Mouse (Mus musculus): ENCODE results near the gene Timm10b. TPM values are rescaled to one million over a fixed set of nuclear protein-coding genes. Genes with fewer than 3 reads are reported as not detected.

Gene Timm10b
- polyA plus RNA-seq, 1 experiment from 2014 or later, result 151 TPM

DNA sequence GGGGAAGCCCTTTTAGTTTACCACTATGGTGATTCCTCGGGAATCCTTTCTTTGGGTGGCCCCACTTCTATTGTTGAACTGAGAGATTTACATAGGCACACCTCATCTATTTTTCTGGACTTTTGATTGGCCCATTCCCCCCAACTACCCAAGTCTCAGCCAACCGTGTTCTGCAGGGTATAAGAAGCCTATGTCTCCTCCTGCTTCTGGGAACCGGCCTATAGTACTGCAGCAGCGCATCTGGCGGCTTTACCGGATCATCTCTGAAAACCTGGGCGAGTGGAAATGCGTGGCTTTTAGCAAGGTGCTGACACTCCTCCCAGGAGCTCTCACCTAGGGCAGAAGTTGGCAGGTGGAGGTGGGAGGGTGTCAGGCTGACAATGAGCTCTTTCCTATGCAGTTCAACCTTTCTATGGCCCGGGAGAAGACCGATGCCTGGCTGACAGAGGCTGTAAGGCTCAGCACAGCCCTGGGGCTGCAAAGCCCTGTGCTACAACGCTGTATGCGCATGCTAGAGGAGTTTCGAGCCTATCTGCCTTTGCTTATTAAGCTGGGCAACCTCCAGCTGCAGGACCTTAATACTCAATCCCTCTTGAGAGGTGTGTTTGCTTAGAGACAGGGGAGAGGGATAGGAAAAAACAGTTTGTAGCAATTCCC, 45.8 kb downstream of the Timm10b start:
- no peak overlapping the region for H3K4me3 ChIP-seq (ENCODE audit: low read depth, low read length)
- H3K9ac ChIP-seq (ENCODE audit: low read length), result 0 out of 2 replicates have a peak overlapping the region, but pooled peaks have one; percentile 2
- 0 out of 2 replicates have a peak overlapping the region, but pooled peaks have one; percentile 18 for H3K4me2 ChIP-seq (ENCODE audit: low read depth)
- 15% methylated on average over 13 of the region's 13 CpGs for WGBS
- H3K9me3 ChIP-seq (ENCODE audit: control insufficient read depth, low read length), result no peaks in the 10 kb centered on the region
- no peaks in the 10 kb centered on the region for H3K27me3 ChIP-seq (ENCODE audit: control insufficient read depth, insufficient read depth, low read length)
- no peak overlapping the region for H3K27ac ChIP-seq (ENCODE audit: low read depth, low read length)
- no peaks in the 10 kb centered on the region for H3K36me3 ChIP-seq (ENCODE audit: control insufficient read depth, insufficient read depth, low read length)
- ATAC-seq (ENCODE audit: insufficient read depth, low FRiP score, low TSS enrichment) (no peak), DNase-seq (ENCODE audit: low spot score) (peak; percentile 17)
- H3K4me1 ChIP-seq (ENCODE audit: control insufficient read depth, insufficient read depth, low read length), result no peaks in the 10 kb centered on the region

DNA sequence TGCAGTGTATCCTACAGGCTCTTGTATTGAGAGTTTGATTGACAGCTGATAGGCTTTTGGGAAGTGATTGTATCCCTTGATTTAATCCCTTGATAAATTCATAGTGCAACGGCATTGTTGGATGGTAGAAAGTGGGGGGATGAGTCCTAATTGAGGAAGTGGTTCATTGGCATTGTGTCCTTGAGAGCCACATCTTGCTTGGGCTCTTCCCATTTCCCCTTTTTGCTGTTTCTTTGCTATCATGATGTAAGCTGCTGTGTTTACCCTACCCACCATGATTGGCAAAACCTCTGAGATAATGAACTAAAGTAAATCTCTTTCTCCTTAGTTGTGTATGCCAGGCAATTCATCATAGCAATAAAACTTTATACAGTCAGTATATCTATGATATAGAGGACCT, 51.0 kb downstream of the Timm10b start:
- Histone ChIP-seq H3K4me2 (ENCODE audit: low read depth) (no peak overlapping the region), H3K9me3 (ENCODE audit: control insufficient read depth, low read length) (no peaks in the 10 kb centered on the region), H3K4me3 (ENCODE audit: low read depth, low read length) (no peak overlapping the region), H3K36me3 (ENCODE audit: control insufficient read depth, insufficient read depth, low read length) (no peaks in the 10 kb centered on the region), H3K27ac (ENCODE audit: low read depth, low read length) (no peak overlapping the region), H3K9ac (ENCODE audit: low read length) (no peak overlapping the region), H3K4me1 (ENCODE audit: control insufficient read depth, insufficient read depth, low read length) (no peaks in the 10 kb centered on the region), H3K27me3 (ENCODE audit: control insufficient read depth, insufficient read depth, low read length) (no peaks in the 10 kb centered on the region)
- DNase-seq (ENCODE audit: low spot score) (no peak), ATAC-seq (ENCODE audit: insufficient read depth, low FRiP score, low TSS enrichment) (no peak)
- WGBS, result 76% methylated on average over 1 of the region's 1 CpGs

Other genes with a start within 250 kb of the Timm10b start
- gene Fam160a2, start 240.0 kb upstream of the Timm10b start, polyA plus RNA-seq (2014; fragmentation: Nextera tagmentation; extraction: Ambion mirVana), result 33.0 and 36.1 TPM in 2 replicates
- gene Cnga4, start 235.5 kb upstream of the Timm10b start, polyA plus RNA-seq (2014; fragmentation: Nextera tagmentation; extraction: Ambion mirVana), result not detected in 2 replicates
- not detected in 2 replicates for gene Cckbr, start 214.3 kb upstream of the Timm10b start, polyA plus RNA-seq (2014; fragmentation: Nextera tagmentation; extraction: Ambion mirVana)
- 22.8 and 23.0 TPM in 2 replicates for gene Cavin3, start 157.8 kb upstream of the Timm10b start, polyA plus RNA-seq (2014; fragmentation: Nextera tagmentation; extraction: Ambion mirVana)
- 47.3 and 53.7 TPM in 2 replicates for gene Smpd1, start 85.7 kb upstream of the Timm10b start, polyA plus RNA-seq (2014; fragmentation: Nextera tagmentation; extraction: Ambion mirVana)
- gene Apbb1, start 58.4 kb upstream of the Timm10b start, polyA plus RNA-seq (2014; fragmentation: Nextera tagmentation; extraction: Ambion mirVana), result 115 and 128 TPM in 2 replicates
- gene Hpx, start 39.9 kb upstream of the Timm10b start, polyA plus RNA-seq (2014; fragmentation: Nextera tagmentation; extraction: Ambion mirVana), result 0.37 TPM in 1 of 2 replicates, not detected in the other
- gene Trim3, start 6.5 kb upstream of the Timm10b start, polyA plus RNA-seq (2014; fragmentation: Nextera tagmentation; extraction: Ambion mirVana), result 35.7 and 36.9 TPM in 2 replicates
- 75.7 and 82.7 TPM in 2 replicates for gene Arfip2, start 360 bp downstream of the Timm10b start, polyA plus RNA-seq (2014; fragmentation: Nextera tagmentation; extraction: Ambion mirVana)
- 5.6 and 18.3 TPM in 2 replicates for gene Gm45799, start 496 bp downstream of the Timm10b start, polyA plus RNA-seq (2014; fragmentation: Nextera tagmentation; extraction: Ambion mirVana)
- gene Dnhd1, start 10.8 kb downstream of the Timm10b start, polyA plus RNA-seq (2014; fragmentation: Nextera tagmentation; extraction: Ambion mirVana), result 0.50 and 2.0 TPM in 2 replicates
- 252 and 270 TPM in 2 replicates for gene Ilk, start 96.5 kb downstream of the Timm10b start, polyA plus RNA-seq (2014; fragmentation: Nextera tagmentation; extraction: Ambion mirVana)
- gene Rrp8, start 97.3 kb downstream of the Timm10b start, polyA plus RNA-seq (2014; fragmentation: Nextera tagmentation; extraction: Ambion mirVana), result 37.5 and 50.7 TPM in 2 replicates
- 183 and 191 TPM in 2 replicates for gene Taf10, start 104.3 kb downstream of the Timm10b start, polyA plus RNA-seq (2014; fragmentation: Nextera tagmentation; extraction: Ambion mirVana)
- gene Tpp1, start 112.2 kb downstream of the Timm10b start, polyA plus RNA-seq (2014; fragmentation: Nextera tagmentation; extraction: Ambion mirVana), result 47.5 and 54.8 TPM in 2 replicates
- 21.1 and 22.3 TPM in 2 replicates for gene Dchs1, start 147.6 kb downstream of the Timm10b start, polyA plus RNA-seq (2014; fragmentation: Nextera tagmentation; extraction: Ambion mirVana)
- 230 and 268 TPM in 2 replicates for gene Mrpl17, start 171.0 kb downstream of the Timm10b start, polyA plus RNA-seq (2014; fragmentation: Nextera tagmentation; extraction: Ambion mirVana)

Measured in neural tube, embryonic 11.5 days (tissue).